Comparison of ENCODE assay signal across 18 mouse cellular contexts in genomic region chr16:66603825-66604224, GRCm38 (mm10).
"Had no signal": no experiment of that assay in that cellular context is flagged by ENCODE, and none has a peak within 500 bp of the region (broad histone marks: within the 10 kb centered on the region; RNA-seq: fewer than 3 reads in every experiment).

No protein-coding gene starts in this region.

- H3K9ac ChIP-seq: limb, embryonic 12.5 days; liver, embryonic 13.5 days; liver, postnatal 0 days; lung, embryonic 15.5 days; midbrain, embryonic 15.5 days; stomach, embryonic 15.5 days had no signal

- H3K27me3 ChIP-seq: limb, embryonic 12.5 days; liver, embryonic 13.5 days; lung, embryonic 15.5 days; megakaryocyte, embryonic 14.5 days; midbrain, embryonic 15.5 days; stomach, embryonic 15.5 days had no signal

- DNase-seq: kidney, adult 11 months; kidney, adult 9 months; kidney, postnatal 4 days; liver; liver, embryonic 13.5 days; liver, postnatal 0 days; lung, postnatal 14 days; right cerebral cortex, postnatal 14 days; thymus, adult 2 months; thymus, postnatal 25 days had no signal

- H3K4me1 ChIP-seq: limb, embryonic 12.5 days; liver, embryonic 13.5 days; lung, embryonic 15.5 days; megakaryocyte, embryonic 14.5 days; midbrain, embryonic 15.5 days; stomach, embryonic 15.5 days had no signal

- H3K27ac ChIP-seq: kidney, postnatal 0 days; layer of hippocampus, adult 2 months; limb, embryonic 12.5 days; liver, embryonic 13.5 days; lung, embryonic 15.5 days; macrophage; midbrain, embryonic 15.5 days; stomach, embryonic 15.5 days had no signal

- H3K4me3 ChIP-seq: layer of hippocampus, adult 2 months; limb, embryonic 12.5 days; liver, embryonic 13.5 days; lung, embryonic 15.5 days; megakaryocyte, embryonic 14.5 days; midbrain, embryonic 15.5 days; stomach, embryonic 15.5 days had no signal

- H3K4me2 ChIP-seq: limb, embryonic 12.5 days; liver, embryonic 13.5 days; lung, embryonic 15.5 days; midbrain, embryonic 15.5 days; stomach, embryonic 15.5 days had no signal

- H3K36me3 ChIP-seq: limb, embryonic 12.5 days; liver, embryonic 13.5 days; lung, embryonic 15.5 days; midbrain, embryonic 15.5 days; stomach, embryonic 15.5 days had no signal

- ATAC-seq: liver, postnatal 0 days; midbrain, embryonic 15.5 days had no signal

- H3K9me3 ChIP-seq: limb, embryonic 12.5 days; liver, embryonic 13.5 days; lung, embryonic 15.5 days; midbrain, embryonic 15.5 days; stomach, embryonic 15.5 days had no signal
